Mouse (Mus musculus) heart, embryonic 16.5 days (tissue): ENCODE results near the gene Galntl6. TPM values are rescaled to one million over a fixed set of nuclear protein-coding genes. Genes with fewer than 3 reads are reported as not detected.

Experiments
- ATAC-seq: fragments of 200-750 bp; cut with Nextera tagmentation; replicated peaks from 2 replicates; pipeline ENCODE4 v1.8.0; 2017; ENCODE audit warnings: moderate number of reproducible peaks; ENCODE audit not compliant: insufficient read depth, low FRiP score; ENCODE audit errors: extremely low read depth
- H3K27ac ChIP-seq: fragments of 300-500 bp; sonication (generic); 2 replicates; pipeline ENCODE4 v1.5.1; 2014; ENCODE audit warnings: mild to moderate bottlenecking, low read length, control low read depth, moderate library complexity
- H3K27me3 ChIP-seq: fragments of 300-500 bp; sonication (generic); 2 replicates; pipeline ENCODE4 v1.6.1; 2014; ENCODE audit warnings: low read length, mixed read lengths; ENCODE audit not compliant: control insufficient read depth, insufficient read depth
- H3K36me3 ChIP-seq: fragments of 300-500 bp; sonication (generic); 2 replicates; pipeline ENCODE4 v1.6.1; 2014; ENCODE audit not compliant: control insufficient read depth, insufficient read depth
- H3K4me1 ChIP-seq: fragments of 300-500 bp; sonication (generic); 2 replicates; pipeline ENCODE4 v1.6.1; 2014; ENCODE audit warnings: low read length, mixed read lengths; ENCODE audit not compliant: control insufficient read depth, insufficient read depth
- H3K4me2 ChIP-seq: fragments of 300-500 bp; sonication (generic); 2 replicates; pipeline ENCODE4 v1.6.1; 2014; ENCODE audit warnings: low read depth, mild to moderate bottlenecking, control low read depth, low read length
- H3K4me3 ChIP-seq: fragments of 300-500 bp; sonication (generic); 2 replicates; pipeline ENCODE4 v1.5.1; 2014; ENCODE audit warnings: mild to moderate bottlenecking, control low read depth, low read length
- H3K9ac ChIP-seq: fragments of 300-500 bp; sonication (generic); 2 replicates; pipeline ENCODE4 v1.6.1; 2014; ENCODE audit warnings: low read length, control low read depth
- H3K9me3 ChIP-seq: fragments of 300-500 bp; sonication (generic); replicated peaks from 2 replicates; pipeline ENCODE4 v1.6.1; 2016; ENCODE audit warnings: low read length; ENCODE audit not compliant: control insufficient read depth
- WGBS: fragments of 180-500 bp; shearing (Covaris S2); extraction: QIAGEN DNeasy Blood & Tissue Kit; methylation state at CpG from one replicate; pipeline ENCODE4 v1.1.7; 2014; 5-methylcytosine and 5-hydroxymethylcytosine counted together
- polyA plus RNA-seq: library from polyadenylated mRNA; unstranded; fragments of >200 nt; fragmentation: Nextera tagmentation; extraction: Ambion mirVana; gene quantifications from 2 replicates; pipeline ENCODE4 v1.2.1, GENCODE M21; 2015

Galntl6 gene
- polyA plus RNA-seq, 1 experiment from 2014 or later = 0.03 TPM

- no peak overlapping the region for H3K9ac ChIP-seq
- WGBS = 54% methylated on average over 13 of the region's 13 CpGs
- no peaks in the 10 kb centered on the region for H3K27me3 ChIP-seq
- H3K9me3 ChIP-seq = no peaks in the 10 kb centered on the region; the same call in 1 of the 2 replicates
- H3K4me2 ChIP-seq = no peak overlapping the region
- no peaks in the 10 kb centered on the region for H3K4me1 ChIP-seq
- H3K27ac ChIP-seq = no peak overlapping the region
- no peak overlapping the region for H3K4me3 ChIP-seq
- H3K36me3 ChIP-seq = no peaks in the 10 kb centered on the region
- ATAC-seq = no peak
Measured at GRCm38 (mm10) chr8:57842462-57843391, 1069.7 kb downstream of the Galntl6 start.

- Histone ChIP-seq H3K4me1 (no peaks in the 10 kb centered on the region), H3K27me3 (no peaks in the 10 kb centered on the region), H3K27ac (no peak overlapping the region), H3K4me2 (no peak overlapping the region), H3K9ac (no peak overlapping the region), H3K36me3 (no peaks in the 10 kb centered on the region), H3K4me3 (no peak overlapping the region), H3K9me3 (no peaks in the 10 kb centered on the region; the same call in 1 of the 2 replicates)
- ATAC-seq = no peak
- WGBS = 74% methylated on average over 4 of the region's 4 CpGs
Measured at GRCm38 (mm10) chr8:57841446-57841845, 1071.0 kb downstream of the Galntl6 start.

GRCm38 (mm10) chr8:57837384-57837783 is 1075.1 kb downstream of the Galntl6 start:
- H3K9me3 ChIP-seq = no peaks in the 10 kb centered on the region; the same call in 1 of the 2 replicates
- WGBS = 61% methylated on average over 8 of the region's 8 CpGs
- H3K4me3 ChIP-seq = no peak overlapping the region
- H3K27me3 ChIP-seq = no peaks in the 10 kb centered on the region
- H3K36me3 ChIP-seq = no peaks in the 10 kb centered on the region
- no peak for ATAC-seq
- H3K9ac ChIP-seq = no peak overlapping the region
- H3K4me1 ChIP-seq = no peaks in the 10 kb centered on the region
- peak overlapping the region; percentile 34 for H3K4me2 ChIP-seq
- no peak overlapping the region for H3K27ac ChIP-seq

GRCm38 (mm10) chr8:57836981-57837380 is 1075.5 kb downstream of the Galntl6 start:
- 38% methylated on average over 11 of the region's 11 CpGs for whole genome bisulfite sequencing
- H3K27me3 ChIP-seq = no peaks in the 10 kb centered on the region
- no peaks in the 10 kb centered on the region; the same call in 1 of the 2 replicates for H3K9me3 ChIP-seq
- no peak overlapping the region for H3K27ac ChIP-seq
- ATAC-seq = no peak
- H3K4me2 ChIP-seq = peak overlapping the region; percentile 34
- no peak overlapping the region for H3K9ac ChIP-seq
- H3K4me3 ChIP-seq = no peak overlapping the region
- no peaks in the 10 kb centered on the region for H3K36me3 ChIP-seq
- H3K4me1 ChIP-seq = no peaks in the 10 kb centered on the region

- H3K4me3 ChIP-seq = no peak overlapping the region
- H3K4me1 ChIP-seq = no peaks in the 10 kb centered on the region
- no peak for ATAC-seq
- peak overlapping the region; percentile 34; the same call in 1 of the 2 replicates for H3K4me2 ChIP-seq
- 78% methylated on average over 15 of the region's 15 CpGs for WGBS
- H3K36me3 ChIP-seq = no peaks in the 10 kb centered on the region
- H3K9ac ChIP-seq = no peak overlapping the region
- no peak overlapping the region for H3K27ac ChIP-seq
- no peaks in the 10 kb centered on the region; the same call in 1 of the 2 replicates for H3K9me3 ChIP-seq
- H3K27me3 ChIP-seq = no peaks in the 10 kb centered on the region
Measured at GRCm38 (mm10) chr8:57836201-57836883, 1076.1 kb downstream of the Galntl6 start.

GRCm38 (mm10) chr8:57823151-57823550 is 1089.3 kb downstream of the Galntl6 start:
- H3K4me3 ChIP-seq = no peak overlapping the region
- no peaks in the 10 kb centered on the region for H3K9me3 ChIP-seq
- H3K27ac ChIP-seq = no peak overlapping the region
- H3K36me3 ChIP-seq = no peaks in the 10 kb centered on the region
- ATAC-seq = no peak
- no peak overlapping the region for H3K9ac ChIP-seq
- H3K4me1 ChIP-seq = 0 out of 2 replicates have a peak, but pooled peaks cover 3% of the 10 kb centered on the region
- WGBS = 42% methylated on average over 7 of the region's 7 CpGs
- no peak overlapping the region for H3K4me2 ChIP-seq
- H3K27me3 ChIP-seq = no peaks in the 10 kb centered on the region

- Histone ChIP-seq H3K27me3 (no peaks in the 10 kb centered on the region), H3K27ac (no peak overlapping the region), H3K4me2 (no peak overlapping the region), H3K9me3 (no peaks in the 10 kb centered on the region), H3K9ac (no peak overlapping the region), H3K4me3 (no peak overlapping the region), H3K4me1 (0 out of 2 replicates have a peak, but pooled peaks cover 2% of the 10 kb centered on the region), H3K36me3 (no peaks in the 10 kb centered on the region)
- ATAC-seq = no peak
- 70% methylated on average over 7 of the region's 7 CpGs for WGBS
Measured at GRCm38 (mm10) chr8:57816034-57816433, 1096.4 kb downstream of the Galntl6 start.

- 73% methylated on average over 4 of the region's 4 CpGs for WGBS
- ATAC-seq = no peak
- Histone ChIP-seq H3K9me3 (no peaks in the 10 kb centered on the region), H3K9ac (no peak overlapping the region), H3K4me1 (no peaks in the 10 kb centered on the region), H3K36me3 (no peaks in the 10 kb centered on the region), H3K4me3 (no peak overlapping the region), H3K27me3 (no peaks in the 10 kb centered on the region), H3K4me2 (no peak overlapping the region), H3K27ac (no peak overlapping the region)
Measured at GRCm38 (mm10) chr8:57807060-57807459, 1105.4 kb downstream of the Galntl6 start.

GRCm38 (mm10) chr8:57805094-57805493 is 1107.3 kb downstream of the Galntl6 start:
- Histone ChIP-seq H3K9ac (no peak overlapping the region), H3K27me3 (no peaks in the 10 kb centered on the region), H3K9me3 (no peaks in the 10 kb centered on the region), H3K27ac (no peak overlapping the region), H3K4me1 (no peaks in the 10 kb centered on the region), H3K4me2 (no peak overlapping the region), H3K36me3 (no peaks in the 10 kb centered on the region), H3K4me3 (no peak overlapping the region)
- ATAC-seq = no peak
- 71% methylated on average over 4 of the region's 4 CpGs for WGBS
